Mouse (Mus musculus) spleen, adult 2 months (tissue): ENCODE measurements around the gene Wfdc5.

Experiments used
- CTCF ChIP-seq: fragments of 200-500 bp; IDR thresholded peaks from 2 replicates; pipeline ENCODE4 v1.5.1; 2011; ENCODE audit warnings: mild to moderate bottlenecking, inconsistent platforms; ENCODE audit not compliant: insufficient read depth, insufficient read length, insufficient replicate concordance; ENCODE audit errors: extremely low read depth
- POLR2A ChIP-seq: fragments of 200-500 bp; IDR thresholded peaks from 2 replicates; pipeline ENCODE4 v1.6.1; 2011; ENCODE audit warnings: low read depth, low read length, inconsistent platforms

- no peak for TF ChIP-seq CTCF
- TF ChIP-seq POLR2A = no peak
Measured at GRCm38 (mm10) chr2:164164941-164165340, 17.6 kb downstream of the Wfdc5 start.
